Comparison of ENCODE assay signal across 8 mouse cellular contexts in the genomic region with DNA sequence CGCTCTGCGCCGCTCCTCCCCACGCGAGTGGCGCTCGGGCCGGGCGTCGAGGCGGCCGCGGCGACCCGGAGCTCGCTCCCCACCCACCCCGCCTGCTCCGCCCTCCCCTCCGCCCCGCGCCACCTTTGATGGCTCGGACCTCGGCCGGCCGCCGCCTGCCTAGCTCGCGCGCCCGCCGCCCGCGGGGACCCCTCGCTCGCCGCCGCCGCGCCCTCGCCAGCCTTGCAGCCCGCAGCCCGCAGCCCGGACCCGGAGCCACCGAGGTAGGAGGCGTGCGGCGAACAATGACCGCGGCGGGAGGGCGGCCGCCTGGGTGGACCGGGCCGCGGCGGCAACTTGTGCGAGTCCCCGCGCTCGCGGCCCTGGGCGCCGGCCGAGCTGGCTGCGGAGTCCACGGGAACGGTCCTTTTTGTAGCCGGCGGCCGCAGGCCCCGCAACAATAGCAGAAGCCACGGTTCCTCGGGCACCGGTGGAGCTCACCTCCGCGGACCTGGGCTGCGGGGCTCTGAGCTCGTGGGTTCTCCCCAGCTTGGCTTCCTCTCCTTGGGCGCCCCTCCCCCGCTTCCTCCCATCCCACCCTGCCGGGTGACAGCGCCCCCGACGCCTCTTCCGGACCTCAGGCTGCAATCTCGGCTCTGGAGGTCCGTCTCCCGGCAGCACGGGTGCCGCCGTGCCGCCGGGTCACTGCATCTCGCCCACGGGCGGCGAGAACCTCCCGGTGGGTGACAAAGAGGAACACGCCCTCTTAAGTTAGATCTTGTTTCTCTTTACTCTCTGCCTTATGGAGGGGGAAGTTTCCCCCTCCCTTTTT. TPM values are rescaled to one million over a fixed set of nuclear protein-coding genes. Genes with fewer than 3 reads are reported as not detected.
DNase-seq lines count a peak whose midpoint lies in the region; ATAC-seq and TF ChIP-seq lines count a peak whose summit lies in the region.

No protein-coding gene starts in this region.

- H3K9ac ChIP-seq in intestine, embryonic 16.5 days (ENCODE audit: low read depth, low read length), result peak overlapping the region; percentile 93
- peak overlapping the region; percentile 72 for H3K9ac ChIP-seq in liver, embryonic 11.5 days (ENCODE audit: low read depth, low read length)

- H3K27ac ChIP-seq in intestine, embryonic 16.5 days (ENCODE audit: low read length), result peak overlapping the region; percentile 80
- peak overlapping the region; percentile 66 for H3K27ac ChIP-seq in liver, embryonic 11.5 days (ENCODE audit: low read depth, low read length)

- peaks cover 20% of the 10 kb centered on the region for H3K4me1 ChIP-seq in intestine, embryonic 16.5 days (ENCODE audit: control insufficient read depth, insufficient read depth, low read length)
- peaks cover 6% of the 10 kb centered on the region for H3K4me1 ChIP-seq in liver, embryonic 11.5 days (replicated peaks; ENCODE audit: control insufficient read depth, insufficient read depth, low read length)

- H3K9me3 ChIP-seq in intestine, embryonic 16.5 days (ENCODE audit: control insufficient read depth, low read length), result no peaks in the 10 kb centered on the region
- no peaks in the 10 kb centered on the region for H3K9me3 ChIP-seq in liver, embryonic 11.5 days (ENCODE audit: control insufficient read depth, low read length)

- H3K4me3 ChIP-seq in intestine, embryonic 16.5 days (ENCODE audit: low read length), result peak overlapping the region; percentile 92
- peak overlapping the region; percentile 70 for H3K4me3 ChIP-seq in liver, embryonic 11.5 days (ENCODE audit: low read depth, low read length)
- H3K4me3 ChIP-seq in myocyte, result peak overlapping the region; percentile 87

- no peaks in the 10 kb centered on the region for H3K36me3 ChIP-seq in intestine, embryonic 16.5 days (ENCODE audit: control insufficient read depth, insufficient read depth, low read length)
- H3K36me3 ChIP-seq in liver, embryonic 11.5 days (ENCODE audit: control insufficient read depth, insufficient read depth, low read length), result no peaks in the 10 kb centered on the region
- H3K36me3 ChIP-seq in myocyte (ENCODE audit: control insufficient read depth, insufficient read depth), result no peaks in the 10 kb centered on the region

- no peaks in the 10 kb centered on the region for H3K27me3 ChIP-seq in intestine, embryonic 16.5 days (replicated peaks; ENCODE audit: control insufficient read depth, insufficient read depth, low read length)
- H3K27me3 ChIP-seq in liver, embryonic 11.5 days (replicated peaks; ENCODE audit: control insufficient read depth, insufficient read depth, low read length), result peaks cover 43% of the 10 kb centered on the region
- H3K27me3 ChIP-seq in myocyte (ENCODE audit: control insufficient read depth, insufficient read depth, insufficient read length), result no peaks in the 10 kb centered on the region

- peak overlapping the region; percentile 79 for H3K4me2 ChIP-seq in intestine, embryonic 16.5 days (ENCODE audit: low read depth, low read length)
- peak overlapping the region; percentile 85 for H3K4me2 ChIP-seq in liver, embryonic 11.5 days
- peak overlapping the region; percentile 92 for H3K4me2 ChIP-seq in myocyte (ENCODE audit: low read depth)

- H3K79me2 ChIP-seq in myocyte (ENCODE audit: control insufficient read depth, insufficient read depth), result peaks cover 47% of the 10 kb centered on the region

- peak overlapping the region; percentile 75 for H3ac ChIP-seq in myocyte (ENCODE audit: control insufficient read depth, insufficient read length)

- peak; percentile 1 for TF ChIP-seq POLR2A in myocyte (IDR thresholded peaks at IDR 0.05; ENCODE audit: insufficient read length, low read depth)

- peak; percentile 18 to 30 for DNase-seq in spleen, adult 18-20 months
- no peak for DNase-seq in spleen, adult 12 weeks (ENCODE audit: low spot score)
- DNase-seq in heart, adult 18-20 months, result peak; percentile 62 to 68
- DNase-seq in liver, embryonic 11.5 days (ENCODE audit: low spot score), result peak; percentile 68
- DNase-seq in testis, postnatal 10 days (ENCODE audit: low spot score), result peak; percentile 80

- ATAC-seq in common myeloid progenitor, adult 5-6 weeks (replicated peaks; ENCODE audit: low read depth, poor library complexity, severe bottlenecking), result peak; percentile 27
- ATAC-seq in intestine, embryonic 16.5 days, result peak; percentile 87
- peak; percentile 72 for ATAC-seq in liver, embryonic 11.5 days (replicated peaks; ENCODE audit: low FRiP score)

- 0% methylated on average over 67 of the region's 100 CpGs for WGBS in intestine, embryonic 16.5 days
- WGBS in liver, embryonic 11.5 days, result 1% methylated on average over 73 of the region's 100 CpGs

TF ChIP-seq in myocyte, 11 proteins besides CTCF, POLR2A, EP300 and RAD21:
- TF ChIP-seq CEBPB (IDR thresholded peaks at IDR 0.05; ENCODE audit: insufficient read depth, poor library complexity, severe bottlenecking), result no peak
- no peak for TF ChIP-seq TCF12 (IDR thresholded peaks at IDR 0.05; ENCODE audit: insufficient read depth, poor library complexity, severe bottlenecking)
- no peak for TF ChIP-seq E2F4 (IDR thresholded peaks at IDR 0.05; ENCODE audit: insufficient read depth)
- TF ChIP-seq REST (IDR thresholded peaks at IDR 0.05; ENCODE audit: insufficient read depth, insufficient read length), result no peak
- no peak for TF ChIP-seq TCF3 (IDR thresholded peaks at IDR 0.05; ENCODE audit: insufficient read length, low read depth)

RNA-seq across cellular contexts. Expression of gene Farp1, which starts 0.9 kb away (rescaled TPM):
- total RNA-seq in common myeloid progenitor, adult 5-6 weeks (2017), result 0.50 TPM in 1 of 2 replicates, not detected in the other
- 1 to 10 TPM; 7.1 to 8.7 TPM for total RNA-seq in heart, adult 18-20 months (2021)
- polyA plus RNA-seq in intestine, embryonic 16.5 days (2015; fragmentation: Nextera tagmentation; extraction: Ambion mirVana), result 8.7 and 10.5 TPM in 2 replicates
- 14.9 and 17.6 TPM in 2 replicates for polyA plus RNA-seq in liver, embryonic 11.5 days (2014; fragmentation: Nextera tagmentation; extraction: Ambion mirVana)
- polyA plus RNA-seq in myocyte (2012; fragmentation: generic; extraction: Trizol), result 29.7 TPM

Comparison
In these comparisons a context has a peak if more than half of its experiments do, and no peak if none do; other contexts are left out.
1. ATAC-seq: peak in every context shown above with its lines; median percentile 87 in intestine, embryonic 16.5 days; 72 in liver, embryonic 11.5 days; 27 in common myeloid progenitor, adult 5-6 weeks.